Mouse (Mus musculus) spleen, adult 2 months (tissue): ENCODE data around the gene Il23a. TPM values are rescaled to one million over a fixed set of nuclear protein-coding genes. Genes with fewer than 3 reads are reported as not detected.
A peak's percentile ranks its signal among the peaks of the same experiment; 100 is the strongest.
"Not testable (repeated sequence)": the region's sequence is repeated elsewhere in the genome, so short reads cannot be mapped to it uniquely, and the experiment has no call there.

ENCODE experiments used
- DNase-seq, 2 experiments: peaks; one replicate each; pipeline versions ENCODE4 v3.0.0 to v3.0.0-alpha.2; 2012 to 2021; ENCODE audit warnings: low spot score in 2 of 2, low read depth in 1 of 2
- H3K27ac ChIP-seq: fragments of 200-500 bp; 2 replicates; pipeline ENCODE4 v1.5.1; 2012; ENCODE audit warnings: low read length, inconsistent platforms; ENCODE audit not compliant: insufficient read depth
- H3K27me3 ChIP-seq: fragments of 200-500 bp; 2 replicates; pipeline ENCODE4 v1.6.1; 2012; ENCODE audit warnings: mild to moderate bottlenecking, moderate library complexity, low read length, inconsistent platforms; ENCODE audit not compliant: control insufficient read depth, insufficient read depth
- H3K36me3 ChIP-seq: fragments of 200-500 bp; 2 replicates; pipeline ENCODE4 v1.6.1; 2012; ENCODE audit warnings: mild to moderate bottlenecking, low read length, inconsistent platforms; ENCODE audit not compliant: control insufficient read depth, insufficient read depth
- H3K4me1 ChIP-seq: fragments of 200-500 bp; 2 replicates; pipeline ENCODE4 v1.6.1; 2011; ENCODE audit warnings: inconsistent platforms; ENCODE audit not compliant: control insufficient read depth, insufficient read depth, insufficient read length
- H3K4me3 ChIP-seq: fragments of 200-500 bp; 2 replicates; pipeline ENCODE4 v1.5.1; 2011; ENCODE audit warnings: mild to moderate bottlenecking, inconsistent platforms; ENCODE audit not compliant: insufficient read depth, insufficient read length; ENCODE audit errors: extremely low read depth
- CTCF ChIP-seq: fragments of 200-500 bp; IDR thresholded peaks from 2 replicates; pipeline ENCODE4 v1.5.1; 2011; ENCODE audit warnings: mild to moderate bottlenecking, inconsistent platforms; ENCODE audit not compliant: insufficient read depth, insufficient read length, insufficient replicate concordance; ENCODE audit errors: extremely low read depth
- POLR2A ChIP-seq: fragments of 200-500 bp; IDR thresholded peaks from 2 replicates; pipeline ENCODE4 v1.6.1; 2011; ENCODE audit warnings: low read depth, low read length, inconsistent platforms
- WGBS: fragments of 180-500 bp; shearing (Covaris S2); methylation state at CpG from one replicate; pipeline ENCODE4 v1.1.7; 2018; 5-methylcytosine and 5-hydroxymethylcytosine counted together
- polyA plus RNA-seq: library from polyadenylated mRNA; depleted of rRNA; stranded (reverse); fragments of >200 nt; gene quantifications from 2 replicates; pipeline ENCODE4 v1.2.3, GENCODE M21; 2012

Il23a gene
- polyA plus RNA-seq, 1 experiment, result not detected

DNA sequence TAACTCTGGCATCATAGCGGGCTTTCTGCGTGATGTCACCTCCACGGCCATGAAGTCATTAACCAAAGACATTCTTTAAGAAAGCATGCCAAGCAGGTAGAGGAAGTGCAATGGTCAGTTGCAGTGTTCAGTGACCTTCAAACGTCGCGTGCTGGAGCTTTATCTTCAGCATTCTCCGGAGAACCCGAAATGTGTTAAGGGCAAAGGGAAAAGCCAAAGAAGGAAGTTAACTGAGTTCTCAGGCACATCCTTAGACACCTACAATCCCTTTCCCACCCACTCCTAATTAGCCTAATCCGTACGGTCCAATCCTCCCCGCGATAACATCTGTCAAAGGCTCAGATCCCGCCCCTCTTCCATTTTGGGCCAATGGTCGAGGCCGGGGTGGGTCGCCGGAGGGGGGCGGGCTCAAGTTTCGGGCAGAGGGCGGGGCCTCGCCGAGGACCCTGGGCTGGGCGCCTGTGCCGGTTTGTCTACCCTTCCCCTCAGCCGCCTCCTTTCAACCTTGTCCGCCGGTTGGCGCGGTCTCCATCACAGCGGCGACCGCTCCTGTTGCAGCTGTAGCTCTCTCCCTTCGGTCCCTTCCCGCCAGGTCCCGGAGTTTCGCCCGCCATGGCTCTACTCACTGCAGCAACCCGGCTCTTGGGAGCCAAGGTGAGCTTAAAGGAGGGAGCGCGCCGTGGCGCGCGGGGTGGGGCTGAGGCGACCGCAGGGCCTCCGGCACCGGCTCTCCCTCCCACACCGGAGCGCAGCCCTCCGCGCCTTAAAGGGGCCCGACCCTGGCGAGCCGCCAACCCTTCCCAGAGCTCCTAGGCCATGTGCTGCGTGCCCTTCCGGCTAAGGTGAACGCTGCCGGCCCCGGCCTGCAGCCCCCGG is 39.0 kb upstream of the Il23a start, which contains the start of gene Cs:
TSS of gene Cs (plus strand) at position 429 of the 876 bp plus-strand sequence.
- TF ChIP-seq POLR2A (peak; percentile 67), CTCF (no peak)
- WGBS, result under 1% methylated on average over 60 of the region's 61 CpGs
- H3K27ac ChIP-seq, result peak within 1 kb of the TSS; percentile 92
- H3K4me3 ChIP-seq, result peak within 1 kb of the TSS; percentile 90
- peaks cover 2% of the 10 kb centered on the region; the same call in 1 of the 2 replicates for H3K4me1 ChIP-seq
- H3K36me3 ChIP-seq, result no peaks in the 10 kb centered on the region
- DNase-seq, result peak; percentile 96 to 98
- no peaks in the 10 kb centered on the region for H3K27me3 ChIP-seq

DNA sequence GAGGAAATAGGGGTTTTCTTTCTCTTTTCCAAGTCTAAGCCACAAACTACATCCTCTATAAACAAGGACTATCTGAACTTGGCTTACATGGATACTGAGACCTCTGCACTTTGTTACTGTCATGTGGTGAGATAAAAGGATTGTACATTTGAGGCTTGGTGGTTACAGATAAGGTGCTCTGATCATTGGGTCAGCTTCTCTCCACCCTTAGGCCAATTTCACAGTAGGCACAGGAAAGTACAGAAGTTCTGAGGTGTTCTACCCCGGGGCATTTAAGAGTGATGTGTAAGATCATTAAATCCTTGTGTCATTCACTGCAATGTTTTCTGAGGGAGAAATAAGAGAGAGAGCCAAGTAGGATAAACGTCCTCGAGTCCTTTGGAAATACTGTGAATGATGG is 38.0 kb upstream of the Il23a start:
- H3K27me3 ChIP-seq, result no peaks in the 10 kb centered on the region
- 76% methylated on average over 3 of the region's 3 CpGs for WGBS
- DNase-seq, result no peak
- TF ChIP-seq POLR2A, result no peak
- H3K4me1 ChIP-seq, result peaks cover 2% of the 10 kb centered on the region; the same call in 1 of the 2 replicates
- H3K36me3 ChIP-seq, result no peaks in the 10 kb centered on the region
- no peak overlapping the region for H3K27ac ChIP-seq
- H3K4me3 ChIP-seq, result no peak overlapping the region

DNA sequence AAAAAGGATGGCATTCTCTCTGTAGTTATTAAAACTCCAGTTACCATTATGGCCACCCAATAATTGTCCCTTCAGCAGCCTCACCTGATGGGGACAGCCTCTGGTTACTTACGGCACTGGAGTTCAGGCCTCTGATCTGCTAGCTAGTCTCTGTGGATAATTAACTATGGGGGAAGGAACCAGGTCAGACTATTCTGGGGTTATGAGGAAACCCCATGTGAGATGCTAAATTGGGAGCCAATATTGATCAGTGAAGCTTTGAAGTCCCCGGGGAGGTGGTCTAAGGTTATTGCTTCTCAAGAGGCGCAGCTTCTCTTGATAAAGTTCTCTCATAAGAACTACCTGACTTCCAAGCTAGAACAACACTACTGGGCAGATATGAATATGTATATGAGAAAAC is 37.6 kb upstream of the Il23a start:
- TF ChIP-seq CTCF (no peak), POLR2A (no peak)
- no peak for DNase-seq
- Histone ChIP-seq H3K4me3 (no peak overlapping the region), H3K4me1 (peaks cover 2% of the 10 kb centered on the region; the same call in 1 of the 2 replicates), H3K27ac (no peak overlapping the region), H3K27me3 (no peaks in the 10 kb centered on the region), H3K36me3 (no peaks in the 10 kb centered on the region)
- 93% methylated on average over 3 of the region's 3 CpGs for WGBS

DNA sequence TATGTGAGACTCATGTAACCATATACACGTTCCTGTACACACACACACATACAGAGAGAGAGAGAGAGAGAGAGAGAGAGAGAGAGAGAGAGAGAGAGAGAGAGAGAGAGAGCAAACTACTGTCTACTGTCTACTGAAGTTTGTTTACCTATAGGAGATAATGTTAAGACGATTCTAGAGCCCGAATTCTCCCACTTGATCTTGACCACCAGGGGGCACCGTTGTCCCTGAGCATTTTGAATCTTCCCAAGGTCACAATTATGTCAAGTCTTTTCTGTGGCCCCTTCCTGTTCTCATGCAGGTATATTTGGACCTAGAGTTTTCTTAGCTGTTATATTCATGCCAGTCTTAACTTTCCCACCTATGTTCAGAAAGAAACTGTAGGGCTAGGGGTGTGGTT is 37.0 kb upstream of the Il23a start:
- DNase-seq, result peak; percentile 71 to 83

DNA sequence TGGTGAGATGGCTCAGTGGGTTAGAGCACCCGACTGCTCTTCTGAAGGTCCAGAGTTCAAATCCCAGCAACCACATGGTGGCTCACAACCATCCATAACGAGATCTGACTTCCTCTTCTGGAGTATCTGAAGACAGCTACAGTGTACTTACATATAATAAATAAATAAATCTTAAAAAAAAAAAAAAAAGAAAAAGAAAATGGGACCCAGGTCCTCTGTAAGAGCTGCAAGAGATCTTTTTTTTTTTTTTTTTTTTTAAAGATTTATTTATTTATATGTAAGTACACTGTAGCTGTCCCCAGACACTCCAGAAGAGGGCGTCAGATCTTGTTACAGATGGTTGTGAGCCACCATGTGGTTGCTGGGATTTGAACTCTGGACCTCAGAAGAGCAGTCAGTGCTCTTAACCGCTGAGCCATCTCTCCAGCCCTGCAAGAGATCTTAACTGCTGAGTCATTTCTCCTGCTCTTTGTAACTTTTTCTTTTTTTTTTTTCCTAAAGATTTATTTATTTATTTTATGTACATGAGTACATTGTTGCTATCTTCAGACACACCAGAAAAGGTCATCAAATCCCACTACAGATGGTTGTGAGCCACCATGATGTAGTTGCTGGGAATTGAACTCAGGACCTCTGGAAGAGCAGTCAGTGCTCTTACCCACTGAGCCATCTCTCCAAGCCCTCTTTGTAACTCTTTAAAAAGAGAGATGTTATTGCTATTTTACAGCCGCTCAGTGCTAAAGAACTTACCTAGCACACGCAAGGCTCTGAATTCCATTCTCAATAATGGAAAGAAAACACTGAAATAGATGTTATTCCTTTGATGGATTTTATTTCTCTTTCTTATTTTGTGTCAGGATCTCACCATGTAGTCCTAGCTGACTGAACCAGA is 34.1 kb upstream of the Il23a start:
- not testable (repeated sequence) for H3K36me3 ChIP-seq, H3K4me3 ChIP-seq, H3K27me3 ChIP-seq, H3K4me1 ChIP-seq, H3K27ac ChIP-seq, DNase-seq
- 63% methylated on average over 6 of the region's 6 CpGs for WGBS

More for the DNA sequence above, 37.0 kb upstream of the Il23a start:
- H3K4me3 ChIP-seq, result no peak overlapping the region
- no peaks in the 10 kb centered on the region for H3K27me3 ChIP-seq
- peaks cover 2% of the 10 kb centered on the region; the same call in 1 of the 2 replicates for H3K4me1 ChIP-seq
- no peaks in the 10 kb centered on the region for H3K36me3 ChIP-seq
- TF ChIP-seq POLR2A (no peak), CTCF (peak; percentile 72; the same call in 1 of the 2 replicates)
- H3K27ac ChIP-seq, result no peak overlapping the region
- 4% methylated on average over 4 of the region's 4 CpGs for WGBS

DNA sequence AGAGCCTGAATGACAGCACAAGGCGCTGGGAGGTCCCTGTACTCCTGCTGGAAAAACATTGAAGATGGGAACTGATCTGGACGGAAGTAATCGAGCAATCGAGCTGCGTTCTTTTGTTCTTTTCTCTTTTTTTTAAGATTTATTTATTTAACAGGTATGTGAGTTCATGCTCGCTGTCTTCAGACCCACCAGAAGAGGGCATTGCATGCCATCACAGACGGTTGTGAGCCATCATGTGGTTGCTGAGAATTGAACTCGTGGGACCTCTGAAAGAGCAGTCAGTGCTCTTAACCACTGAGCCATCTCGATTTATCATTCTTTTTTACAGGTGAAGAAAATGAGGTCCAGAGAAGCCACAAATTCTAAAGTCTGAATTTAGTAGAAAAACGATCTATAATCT is 29.1 kb upstream of the Il23a start:
- Histone ChIP-seq H3K36me3 (peaks cover 10% of the 10 kb centered on the region), H3K4me1 (peaks cover 4% of the 10 kb centered on the region; the same call in 1 of the 2 replicates), H3K27me3 (no peaks in the 10 kb centered on the region), H3K27ac (no peak overlapping the region), H3K4me3 (no peak overlapping the region)
- DNase-seq, result no peak
- WGBS, result 81% methylated on average over 10 of the region's 10 CpGs
- TF ChIP-seq POLR2A, result no peak
- TF ChIP-seq CTCF, result no peak

DNA sequence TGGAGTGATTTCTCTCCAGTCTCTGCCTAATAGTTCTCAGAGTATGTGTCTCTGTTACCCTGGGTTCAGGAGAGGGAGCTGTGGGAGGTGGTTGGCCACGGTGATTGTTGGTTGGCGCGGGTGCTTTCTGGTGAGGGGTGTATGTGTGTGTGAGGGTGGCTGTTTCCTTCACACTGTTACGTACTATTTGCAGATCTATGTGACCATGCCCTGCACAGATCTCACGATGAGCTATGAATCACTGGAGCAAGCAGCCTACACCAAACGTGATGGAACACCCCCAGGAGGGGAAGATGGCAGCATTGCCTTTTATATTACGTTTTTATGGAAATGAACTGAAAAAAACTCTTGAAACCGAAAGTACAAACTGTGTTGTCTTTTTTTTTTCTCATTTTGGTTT is 28.3 kb upstream of the Il23a start:
- Histone ChIP-seq H3K27ac (no peak overlapping the region), H3K36me3 (peaks cover 10% of the 10 kb centered on the region), H3K4me3 (no peak overlapping the region), H3K4me1 (peaks cover 4% of the 10 kb centered on the region; the same call in 1 of the 2 replicates), H3K27me3 (no peaks in the 10 kb centered on the region)
- DNase-seq, result no peak
- TF ChIP-seq CTCF (no peak), POLR2A (no peak)
- 87% methylated on average over 8 of the region's 8 CpGs for whole genome bisulfite sequencing
